14 mouse cellular contexts compared by ENCODE assay signal in genomic region chr11:119384904-119385303, GRCm38 (mm10). TPM values are rescaled to one million over a fixed set of nuclear protein-coding genes. Genes with fewer than 3 reads are reported as not detected.
DNase-seq lines count a peak whose midpoint lies in the region; ATAC-seq and TF ChIP-seq lines count a peak whose summit lies in the region.
"Had no signal": no experiment of that assay in that cellular context is flagged by ENCODE, and none has a peak within 500 bp of the region (broad histone marks: within the 10 kb centered on the region; RNA-seq: fewer than 3 reads in every experiment).

No protein-coding gene starts in this region.

- H3K4me3 ChIP-seq in heart, embryonic 12.5 days: no peak overlapping the region
- no peak overlapping the region for H3K4me3 ChIP-seq in G1E (ENCODE audit: low read depth, low read length)
- H3K4me3 ChIP-seq in megakaryocyte, embryonic 14.5 days (replicated peaks): peak overlapping the region; percentile 18
- H3K4me3 ChIP-seq in kidney, embryonic 15.5 days (replicated peaks): no peak overlapping the region
- H3K4me3 ChIP-seq: neural tube, embryonic 12.5 days had no signal

- no peak for TF ChIP-seq CTCF in G1E (IDR thresholded peaks at IDR 0.05; ENCODE audit: low read depth, low read length)

- peak overlapping the region; percentile 31; the same call in 1 of the 2 replicates for H3K27ac ChIP-seq in heart, embryonic 12.5 days (ENCODE audit: poor library complexity, severe bottlenecking)
- H3K27ac ChIP-seq in kidney, embryonic 15.5 days: no peak overlapping the region
- H3K27ac ChIP-seq: macrophage; neural tube, embryonic 12.5 days had no signal

- H3K4me2 ChIP-seq in heart, embryonic 12.5 days: no peak overlapping the region
- H3K4me2 ChIP-seq in kidney, embryonic 15.5 days: no peak overlapping the region
- H3K4me2 ChIP-seq: neural tube, embryonic 12.5 days had no signal

- WGBS in heart, embryonic 12.5 days: 35% methylated on average over 4 of the region's 4 CpGs
- WGBS in kidney, embryonic 15.5 days: 82% methylated on average over 4 of the region's 4 CpGs

- H3K4me1 ChIP-seq in heart, embryonic 12.5 days (replicated peaks): peaks cover 41% of the 10 kb centered on the region
- peaks cover 17% of the 10 kb centered on the region for H3K4me1 ChIP-seq in G1E (ENCODE audit: insufficient read depth, low read depth, low read length)
- peaks cover 46% of the 10 kb centered on the region for H3K4me1 ChIP-seq in megakaryocyte, embryonic 14.5 days
- peaks cover 12% of the 10 kb centered on the region for H3K4me1 ChIP-seq in kidney, embryonic 15.5 days

- no peaks in the 10 kb centered on the region for H3K9me3 ChIP-seq in heart, embryonic 12.5 days (replicated peaks)
- no peaks in the 10 kb centered on the region for H3K9me3 ChIP-seq in G1E (replicated peaks)
- 0 out of 2 replicates have a peak, but pooled peaks cover under 1% of the 10 kb centered on the region for H3K9me3 ChIP-seq in megakaryocyte, embryonic 14.5 days
- H3K9me3 ChIP-seq in kidney, embryonic 15.5 days (replicated peaks): no peaks in the 10 kb centered on the region
- H3K9me3 ChIP-seq: neural tube, embryonic 12.5 days had no signal

- peaks cover 4% of the 10 kb centered on the region; the same call in 1 of the 2 replicates for H3K27me3 ChIP-seq in heart, embryonic 12.5 days (replicated peaks)
- peaks cover 41% of the 10 kb centered on the region for H3K27me3 ChIP-seq in G1E (ENCODE audit: insufficient read depth, low read length)
- H3K27me3 ChIP-seq in megakaryocyte, embryonic 14.5 days (replicated peaks): peaks cover 48% of the 10 kb centered on the region
- H3K27me3 ChIP-seq in kidney, embryonic 15.5 days: peaks cover 16% of the 10 kb centered on the region

- H3K9ac ChIP-seq in heart, embryonic 12.5 days: no peak overlapping the region
- H3K9ac ChIP-seq in kidney, embryonic 15.5 days: no peak overlapping the region
- H3K9ac ChIP-seq: neural tube, embryonic 12.5 days had no signal

- intact Hi-C loops in heart, postnatal 36 days (cut with DNase I): no loop called here

- ATAC-seq in heart, embryonic 12.5 days (ENCODE audit: insufficient number of reproducible peaks, low FRiP score): no peak
- ATAC-seq in G1E (ENCODE audit: extremely low read depth, insufficient number of reproducible peaks, low FRiP score, poor library complexity, severe bottlenecking): peak; percentile 28; the same call in 1 of the 2 replicates
- no peak for ATAC-seq in kidney, embryonic 15.5 days (replicated peaks; ENCODE audit: low FRiP score)

- peaks cover 6% of the 10 kb centered on the region for H3K36me3 ChIP-seq in heart, embryonic 12.5 days
- no peaks in the 10 kb centered on the region for H3K36me3 ChIP-seq in G1E (replicated peaks)
- H3K36me3 ChIP-seq in megakaryocyte, embryonic 14.5 days (replicated peaks; ENCODE audit: low read length): no peaks in the 10 kb centered on the region
- H3K36me3 ChIP-seq in kidney, embryonic 15.5 days: peaks cover 6% of the 10 kb centered on the region

- DNase-seq in heart, postnatal 36 days: no peak
- no peak for DNase-seq in G1E (ENCODE audit: low spot score)
- peak; percentile 77 for DNase-seq in thymus, postnatal 14 days
- no peak for DNase-seq in left cerebral cortex, adult 11 months (ENCODE audit: low spot score)
- no peak for DNase-seq in right cerebral cortex, postnatal 10 days (ENCODE audit: low spot score in 2 of 2)
- DNase-seq: cerebellum, adult 8-10 months; heart, postnatal 4 days; layer of hippocampus, postnatal 36 days; right cerebral cortex, postnatal 14 days had no signal

RNA-seq across cellular contexts. Expression of gene Rnf213, which starts 8.0 kb away (rescaled TPM):
- polyA plus RNA-seq in heart, embryonic 12.5 days (2016; fragmentation: Nextera tagmentation; extraction: Ambion mirVana): 8.0 and 8.5 TPM in 2 replicates
- 10 to 100 TPM; 15.1 to 20.1 TPM for total RNA-seq in heart, postnatal 36 days (2021)
- total RNA-seq in G1E (2014; fragmentation: Nextera tagmentation) (54.7 and 66.4 TPM in 2 replicates), G1E (2017) (39.7 and 46.3 TPM in 2 replicates)
- polyA plus RNA-seq in G1E (2012): 2.3 and 3.5 TPM in 2 replicates
- polyA plus RNA-seq in megakaryocyte, embryonic 14.5 days (2012; ENCODE audit: insufficient read depth, low replicate concordance): 1.2 TPM in 1 of 2 replicates, not detected in the other
- polyA plus RNA-seq in kidney, embryonic 15.5 days (2015; fragmentation: Nextera tagmentation; extraction: Ambion mirVana): 5.3 and 5.8 TPM in 2 replicates

RNA-seq across cellular contexts. Expression of gene Slc26a11, which starts 29.5 kb away (rescaled TPM):
- 9.8 and 10.8 TPM in 2 replicates for polyA plus RNA-seq in heart, embryonic 12.5 days (2016; fragmentation: Nextera tagmentation; extraction: Ambion mirVana)
- 1 to 10 TPM; 3.7 to 4.3 TPM for total RNA-seq in heart, postnatal 36 days (2021)
- total RNA-seq in G1E (2014; fragmentation: Nextera tagmentation): 4.9 and 8.0 TPM in 2 replicates
- 4.4 and 6.9 TPM in 2 replicates for total RNA-seq in G1E (2017)
- polyA plus RNA-seq in G1E (2012): 4.9 and 5.2 TPM in 2 replicates
- 1.5 and 2.0 TPM in 2 replicates for polyA plus RNA-seq in megakaryocyte, embryonic 14.5 days (2012; ENCODE audit: insufficient read depth, low replicate concordance)
- polyA plus RNA-seq in kidney, embryonic 15.5 days (2015; fragmentation: Nextera tagmentation; extraction: Ambion mirVana): 8.7 and 10.8 TPM in 2 replicates

RNA-seq across cellular contexts. Expression of gene Sgsh, which starts 29.6 kb away (rescaled TPM):
- 7.3 and 7.5 TPM in 2 replicates for polyA plus RNA-seq in heart, embryonic 12.5 days (2016; fragmentation: Nextera tagmentation; extraction: Ambion mirVana)
- 1 to 10 TPM; 4.9 to 5.3 TPM for total RNA-seq in heart, postnatal 36 days (2021)
- total RNA-seq in G1E (2014; fragmentation: Nextera tagmentation) (14.5 and 22.4 TPM in 2 replicates), G1E (2017) (13.2 and 17.8 TPM in 2 replicates)
- 26.5 and 26.6 TPM in 2 replicates for polyA plus RNA-seq in G1E (2012)
- polyA plus RNA-seq in megakaryocyte, embryonic 14.5 days (2012; ENCODE audit: insufficient read depth, low replicate concordance): 3.4 TPM in 1 of 2 replicates, not detected in the other
- polyA plus RNA-seq in kidney, embryonic 15.5 days (2015; fragmentation: Nextera tagmentation; extraction: Ambion mirVana): 6.6 and 8.9 TPM in 2 replicates
